Mouse (Mus musculus) activated CD4-positive, CD25-positive, alpha-beta regulatory T cell (primary cell): ENCODE results near the gene Ccdc185. TPM values are rescaled to one million over a fixed set of nuclear protein-coding genes. Genes with fewer than 3 reads are reported as not detected.

Experiments used
- polyA plus RNA-seq, 2 experiments: library from polyadenylated mRNA; unstranded; fragments of 100-300 nt; shearing (Covaris generic); gene quantifications; one replicate each; pipeline ENCODE4 v1.2.1; 2017

The Ccdc185 gene
- not detected for polyA plus RNA-seq

DNA sequence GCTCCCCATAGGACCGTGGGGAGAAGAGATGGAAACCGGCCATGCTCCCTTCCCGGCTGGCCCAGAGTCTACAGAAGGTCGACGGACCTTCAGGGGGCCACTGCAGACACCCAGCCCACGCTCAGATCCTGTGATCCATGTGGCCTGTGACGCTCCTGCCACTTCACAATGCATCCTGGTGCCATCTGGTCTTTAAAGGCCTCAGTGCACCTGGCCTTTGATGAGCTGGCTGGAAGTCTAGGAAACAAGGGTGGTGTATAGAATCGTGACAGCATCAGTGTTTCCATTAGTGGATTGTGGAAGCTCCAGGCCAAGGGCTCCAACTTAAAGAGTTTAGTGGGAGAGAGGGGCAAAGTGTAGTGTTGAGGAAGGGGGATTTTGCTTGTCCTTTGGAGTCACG lies at the start of gene Ccdc185:
Gene Ccdc185, minus strand, starts transcription at position 101 of the 400 bp plus-strand sequence.

DNA sequence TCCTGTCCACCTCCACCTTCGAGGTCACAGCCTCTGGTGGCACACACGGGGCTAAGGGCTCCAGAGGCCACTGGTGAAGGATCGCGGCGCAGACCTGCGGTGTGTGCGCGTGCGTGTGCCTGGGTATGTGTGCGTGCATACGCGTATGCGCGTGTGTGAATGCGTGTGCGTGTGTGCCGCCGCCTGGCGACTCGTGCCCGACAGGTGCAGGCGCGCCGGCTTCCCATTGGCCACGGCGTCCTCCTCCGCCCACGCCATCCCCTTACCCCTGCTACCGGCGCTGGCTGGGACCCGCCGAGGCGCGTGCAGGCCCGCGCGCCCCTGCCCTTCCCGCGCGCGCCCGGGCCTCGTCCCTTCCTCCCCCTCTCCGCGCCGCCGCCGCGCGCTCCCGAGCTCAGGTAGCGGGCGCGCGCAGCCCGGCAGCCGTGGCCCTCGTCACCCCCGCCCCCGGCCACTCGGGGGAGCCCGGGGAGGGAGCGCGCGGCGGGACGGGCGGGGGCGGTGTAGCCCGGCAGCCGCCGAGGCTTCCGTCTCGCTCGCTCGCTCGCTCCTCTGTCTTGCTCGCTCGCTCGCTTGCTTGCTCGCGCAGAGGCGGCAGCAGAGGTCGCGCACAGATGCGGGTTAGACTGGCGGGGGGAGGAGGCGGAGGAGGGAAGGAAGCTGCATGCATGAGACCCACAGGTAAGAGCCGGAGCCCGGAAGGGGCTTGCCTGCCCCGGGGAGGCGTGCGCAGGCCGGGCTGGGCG lies 14.9 kb upstream of the Ccdc185 start, which contains the start of gene Susd4:
Gene Susd4, plus strand, starts transcription at position 145 of the 746 bp plus-strand sequence.

Other genes with a start within 250 kb of the Ccdc185 start
- gene Capn2, start 231.6 kb downstream of the Ccdc185 start, polyA plus RNA-seq, result 100 to 1,000 TPM in 1 of 2 experiments, 10 to 100 TPM in 1; 87.5 to 196 TPM
- gene Capn8, start 184.2 kb downstream of the Ccdc185 start, polyA plus RNA-seq, result under 1 TPM in 1 of 2 experiments, not detected in 1; 0.23 TPM
- 1 to 10 TPM in 1 of 2 experiments, under 1 TPM in 1; 0.85 to 5.4 TPM for gene Susd4, start 14.7 kb upstream of the Ccdc185 start, polyA plus RNA-seq
- not detected for gene Tlr5, start 205.6 kb upstream of the Ccdc185 start, polyA plus RNA-seq